Mouse (Mus musculus): ENCODE measurements at regions not wholly inside any gene's neighbourhood (a gene's known extent, or its start where the extent isn't known, plus 50 kb on each side); places are given as distances from the start of the nearest gene placed in this dataset.

DNA sequence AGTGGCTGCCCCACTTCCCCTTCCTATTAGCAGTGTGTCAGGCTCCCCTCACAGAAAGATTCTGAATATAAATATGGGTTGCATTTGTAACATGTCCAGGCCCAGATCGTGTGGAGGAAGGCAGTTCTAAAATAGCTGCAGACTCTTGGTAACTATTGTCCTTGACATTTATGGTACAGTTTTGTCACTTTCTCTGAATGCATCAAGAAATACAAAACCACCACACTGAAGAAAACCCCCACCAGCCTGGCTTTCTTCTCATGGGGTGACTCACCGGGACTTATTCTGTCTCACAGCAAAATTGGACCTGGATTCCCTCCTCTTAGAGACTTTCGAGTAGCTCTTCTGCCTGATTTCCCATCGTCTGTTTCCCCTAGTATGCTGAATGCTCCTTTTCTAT is 148.9 kb downstream of the Sec16b start:
- no peak overlapping the region for H3ac ChIP-seq (ENCODE audit: control insufficient read depth, insufficient read length, low read depth)
- no peak for TF ChIP-seq MYOG (IDR thresholded peaks at IDR 0.05; ENCODE audit: control insufficient read depth, extremely low read depth, insufficient read length)
- no peak for TF ChIP-seq USF1 (IDR thresholded peaks at IDR 0.05; ENCODE audit: low read depth)
- TF ChIP-seq MYOD1 (IDR thresholded peaks at IDR 0.05; ENCODE audit: control insufficient read depth, insufficient read length, low read depth), result no peak
- TF ChIP-seq CTCF (IDR thresholded peaks at IDR 0.05; ENCODE audit: control insufficient read depth, insufficient read depth, insufficient read length), result no peak
- no peak for TF ChIP-seq CEBPB (IDR thresholded peaks at IDR 0.05; ENCODE audit: low read depth)
- no peak for TF ChIP-seq MAX (IDR thresholded peaks at IDR 0.05)
- TF ChIP-seq FOSL1 (IDR thresholded peaks at IDR 0.05; ENCODE audit: insufficient read depth, low read length, poor library complexity, severe bottlenecking), result no peak

DNA sequence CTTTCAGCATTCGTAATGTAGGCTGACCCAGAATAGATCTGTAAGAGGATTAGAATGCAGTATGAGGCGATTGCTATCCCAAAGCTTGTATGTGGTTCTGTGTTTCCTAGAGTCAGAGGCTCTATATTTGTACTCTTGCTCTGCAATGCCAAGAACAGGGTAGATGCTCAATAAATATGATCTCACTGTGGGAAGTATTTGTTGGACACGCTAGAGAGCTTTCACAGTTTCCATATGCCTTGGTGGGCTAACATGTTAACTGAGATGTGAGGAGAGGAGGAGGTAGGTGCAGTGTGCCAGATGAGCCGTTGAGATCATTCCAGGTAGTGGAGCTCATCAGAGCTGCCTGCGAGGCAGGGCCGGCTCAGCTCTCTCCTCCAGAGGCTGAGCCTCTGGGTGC is 163.1 kb downstream of the Sec16b start:
- no peak for TF ChIP-seq FOSL1 (IDR thresholded peaks at IDR 0.05; ENCODE audit: insufficient read depth, low read length, poor library complexity, severe bottlenecking)
- TF ChIP-seq MYOG (IDR thresholded peaks at IDR 0.05; ENCODE audit: control insufficient read depth, extremely low read depth, insufficient read length), result no peak
- no peak for TF ChIP-seq USF1 (IDR thresholded peaks at IDR 0.05; ENCODE audit: low read depth)
- H3K4me3 ChIP-seq (ENCODE audit: insufficient read depth, poor library complexity, severe bottlenecking), result no peak overlapping the region
- no peaks in the 10 kb centered on the region for H3K27me3 ChIP-seq (ENCODE audit: control insufficient read depth, insufficient read depth, insufficient read length)

More for the DNA sequence above, 148.9 kb downstream of the Sec16b start:
- Histone ChIP-seq H3K79me3 (ENCODE audit: low read depth) (no peaks in the 10 kb centered on the region), H3K36me3 (ENCODE audit: control insufficient read depth, insufficient read depth) (no peaks in the 10 kb centered on the region), H3K4me3 (ENCODE audit: insufficient read depth, poor library complexity, severe bottlenecking) (no peak overlapping the region), H3K79me2 (ENCODE audit: control insufficient read depth, insufficient read depth) (no peaks in the 10 kb centered on the region), H3K27me3 (ENCODE audit: control insufficient read depth, insufficient read depth, insufficient read length) (no peaks in the 10 kb centered on the region)

DNA sequence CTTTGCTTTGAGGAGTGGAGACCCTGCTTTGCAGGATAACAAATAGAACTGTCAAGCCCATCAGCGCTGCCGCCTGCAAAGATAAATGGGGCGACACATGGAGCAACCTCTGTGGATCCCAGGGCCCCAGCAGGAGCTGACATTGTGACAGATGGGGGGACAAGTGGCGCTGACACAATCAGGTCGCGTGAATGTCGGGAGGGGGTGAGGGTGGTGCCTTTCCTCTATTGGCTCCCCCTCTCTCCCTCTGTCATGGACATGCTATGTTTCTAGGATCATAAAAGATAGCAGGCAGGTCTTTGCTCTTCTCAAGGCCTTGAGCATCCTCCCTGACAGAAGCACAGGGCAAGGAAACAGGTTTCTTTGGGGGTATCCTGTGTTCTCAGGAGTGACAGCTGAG is 177.8 kb downstream of the Sec16b start:
- Histone ChIP-seq H3K36me3 (ENCODE audit: control insufficient read depth, insufficient read depth) (no peaks in the 10 kb centered on the region), H3K4me3 (ENCODE audit: insufficient read depth, poor library complexity, severe bottlenecking) (no peak overlapping the region), H3K27me3 (ENCODE audit: control insufficient read depth, insufficient read depth, insufficient read length) (no peaks in the 10 kb centered on the region), H3K79me3 (ENCODE audit: low read depth) (no peaks in the 10 kb centered on the region), H3ac (ENCODE audit: control insufficient read depth, insufficient read length, low read depth) (no peak overlapping the region), H3K79me2 (ENCODE audit: control insufficient read depth, insufficient read depth) (no peaks in the 10 kb centered on the region)
- TF ChIP-seq USF1 (IDR thresholded peaks at IDR 0.05; ENCODE audit: low read depth) (no peak), CTCF (IDR thresholded peaks at IDR 0.05; ENCODE audit: control insufficient read depth, insufficient read depth, insufficient read length) (no peak), MYOG (IDR thresholded peaks at IDR 0.05; ENCODE audit: control insufficient read depth, extremely low read depth, insufficient read length) (no peak), FOSL1 (IDR thresholded peaks at IDR 0.05; ENCODE audit: insufficient read depth, low read length, poor library complexity, severe bottlenecking) (no peak), CEBPB (IDR thresholded peaks at IDR 0.05; ENCODE audit: low read depth) (no peak), MAX (IDR thresholded peaks at IDR 0.05) (no peak), MYOD1 (IDR thresholded peaks at IDR 0.05; ENCODE audit: control insufficient read depth, insufficient read length, low read depth) (no peak)

More for the DNA sequence above, 163.1 kb downstream of the Sec16b start:
- Histone ChIP-seq H3ac (ENCODE audit: control insufficient read depth, insufficient read length, low read depth) (no peak overlapping the region), H3K79me2 (ENCODE audit: control insufficient read depth, insufficient read depth) (no peaks in the 10 kb centered on the region), H3K36me3 (ENCODE audit: control insufficient read depth, insufficient read depth) (no peaks in the 10 kb centered on the region), H3K79me3 (ENCODE audit: low read depth) (no peaks in the 10 kb centered on the region)

DNA sequence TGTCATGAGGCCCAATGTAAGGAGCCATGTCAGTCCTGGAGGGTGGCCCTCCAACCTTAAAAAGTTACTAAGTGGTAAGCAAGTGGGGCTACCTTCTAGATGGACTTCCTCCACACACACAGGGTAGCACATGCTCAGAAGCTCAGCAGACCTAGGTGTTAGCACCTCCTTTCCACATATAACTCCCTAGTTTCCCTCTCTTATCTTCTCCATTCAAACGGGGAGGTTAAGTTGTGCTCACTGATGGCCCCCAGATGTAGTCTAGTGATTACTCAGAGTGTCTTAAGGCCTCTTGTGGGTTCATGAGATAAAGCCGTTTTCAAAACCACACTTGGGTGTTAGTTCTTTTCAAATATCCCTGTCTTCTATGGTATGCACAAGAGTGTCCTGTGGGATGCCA is 188.7 kb downstream of the Sec16b start:
- Histone ChIP-seq H3K79me2 (ENCODE audit: control insufficient read depth, insufficient read depth) (no peaks in the 10 kb centered on the region), H3ac (ENCODE audit: control insufficient read depth, insufficient read length, low read depth) (no peak overlapping the region), H3K36me3 (ENCODE audit: control insufficient read depth, insufficient read depth) (no peaks in the 10 kb centered on the region), H3K27me3 (ENCODE audit: control insufficient read depth, insufficient read depth, insufficient read length) (no peaks in the 10 kb centered on the region), H3K4me3 (ENCODE audit: insufficient read depth, poor library complexity, severe bottlenecking) (no peak overlapping the region), H3K79me3 (ENCODE audit: low read depth) (no peaks in the 10 kb centered on the region)
- TF ChIP-seq CTCF (IDR thresholded peaks at IDR 0.05; ENCODE audit: control insufficient read depth, insufficient read depth, insufficient read length), result no peak
- no peak for TF ChIP-seq CEBPB (IDR thresholded peaks at IDR 0.05; ENCODE audit: low read depth)
- TF ChIP-seq MYOD1 (IDR thresholded peaks at IDR 0.05; ENCODE audit: control insufficient read depth, insufficient read length, low read depth), result no peak
- no peak for TF ChIP-seq USF1 (IDR thresholded peaks at IDR 0.05; ENCODE audit: low read depth)

DNA sequence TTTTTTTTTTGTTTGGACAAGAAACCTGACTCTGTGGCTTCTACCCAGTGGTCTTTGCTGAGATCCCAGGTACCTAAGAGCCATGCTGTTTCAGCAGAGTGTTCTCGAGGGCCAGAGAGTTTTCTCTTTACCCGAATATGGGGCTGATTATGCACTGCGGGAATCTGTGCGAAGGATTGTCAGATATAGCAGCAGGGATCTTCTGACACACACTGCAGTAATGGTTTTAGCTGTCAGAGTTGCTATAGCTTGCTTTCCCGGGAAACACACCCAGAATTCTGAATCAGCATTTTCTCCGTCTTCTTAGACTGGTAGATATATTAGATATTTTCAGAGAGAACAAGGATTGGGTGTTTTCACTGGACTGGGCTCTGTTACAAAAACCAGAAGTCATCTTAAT is 197.1 kb downstream of the Sec16b start:
- TF ChIP-seq MYOG (IDR thresholded peaks at IDR 0.05; ENCODE audit: control insufficient read depth, extremely low read depth, insufficient read length), result no peak
- TF ChIP-seq MAX (IDR thresholded peaks at IDR 0.05), result no peak
- TF ChIP-seq CEBPB (IDR thresholded peaks at IDR 0.05; ENCODE audit: low read depth), result no peak
- TF ChIP-seq FOSL1 (IDR thresholded peaks at IDR 0.05; ENCODE audit: insufficient read depth, low read length, poor library complexity, severe bottlenecking), result no peak
- no peak for TF ChIP-seq MYOD1 (IDR thresholded peaks at IDR 0.05; ENCODE audit: control insufficient read depth, insufficient read length, low read depth)
- no peak for TF ChIP-seq CTCF (IDR thresholded peaks at IDR 0.05; ENCODE audit: control insufficient read depth, insufficient read depth, insufficient read length)
- TF ChIP-seq USF1 (IDR thresholded peaks at IDR 0.05; ENCODE audit: low read depth), result no peak

DNA sequence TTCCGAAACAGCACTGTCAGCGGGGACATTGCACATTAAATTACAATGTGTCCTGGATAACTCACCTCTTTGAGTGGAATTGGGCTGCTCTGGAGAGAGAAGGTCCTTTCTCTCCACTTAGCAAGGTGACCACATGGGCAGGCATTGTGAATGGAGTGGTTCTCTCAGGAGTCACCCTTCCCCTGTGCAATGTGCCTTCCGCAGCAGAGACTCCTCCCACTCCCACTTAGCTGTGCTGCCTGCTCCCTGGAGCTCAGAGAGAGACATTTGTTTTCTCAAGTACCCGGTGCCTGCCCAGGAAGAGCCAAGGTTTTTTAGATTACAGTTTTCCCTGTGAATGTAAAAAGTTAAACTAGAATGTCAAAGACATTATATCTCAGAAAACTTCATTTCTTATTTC is 198.8 kb downstream of the Sec16b start:
- H3K79me2 ChIP-seq (ENCODE audit: control insufficient read depth, insufficient read depth), result no peaks in the 10 kb centered on the region
- H3K27me3 ChIP-seq (ENCODE audit: control insufficient read depth, insufficient read depth, insufficient read length), result no peaks in the 10 kb centered on the region
- no peak overlapping the region for H3K4me3 ChIP-seq (ENCODE audit: insufficient read depth, poor library complexity, severe bottlenecking)
- no peaks in the 10 kb centered on the region for H3K79me3 ChIP-seq (ENCODE audit: low read depth)
- TF ChIP-seq USF1 (IDR thresholded peaks at IDR 0.05; ENCODE audit: low read depth), result no peak
- TF ChIP-seq CEBPB (IDR thresholded peaks at IDR 0.05; ENCODE audit: low read depth), result no peak
- no peak for TF ChIP-seq MAX (IDR thresholded peaks at IDR 0.05)
- H3K36me3 ChIP-seq (ENCODE audit: control insufficient read depth, insufficient read depth), result no peaks in the 10 kb centered on the region
- H3ac ChIP-seq (ENCODE audit: control insufficient read depth, insufficient read length, low read depth), result no peak overlapping the region

More for the DNA sequence above, 197.1 kb downstream of the Sec16b start:
- Histone ChIP-seq H3K27me3 (ENCODE audit: control insufficient read depth, insufficient read depth, insufficient read length) (no peaks in the 10 kb centered on the region), H3K4me3 (ENCODE audit: insufficient read depth, poor library complexity, severe bottlenecking) (no peak overlapping the region), H3K36me3 (ENCODE audit: control insufficient read depth, insufficient read depth) (no peaks in the 10 kb centered on the region), H3K79me3 (ENCODE audit: low read depth) (no peaks in the 10 kb centered on the region), H3ac (ENCODE audit: control insufficient read depth, insufficient read length, low read depth) (no peak overlapping the region), H3K79me2 (ENCODE audit: control insufficient read depth, insufficient read depth) (no peaks in the 10 kb centered on the region)
